Mouse (Mus musculus) adrenal gland, postnatal 36 days (tissue): ENCODE measurements around the gene Ptpn13. TPM values are rescaled to one million over a fixed set of nuclear protein-coding genes. Genes with fewer than 3 reads are reported as not detected.

Experiments
- total RNA-seq, 2 experiments: library from RNA; stranded (reverse); gene quantifications; 2 replicates each; pipeline ENCODE4 v1.2.3; 2021

Ptpn13 gene
- total RNA-seq, 2 experiments from 2014 or later, result 18.7 to 42.8 TPM

Other genes with a start within 250 kb of the Ptpn13 start
- gene Mapk10, start 213.9 kb upstream of the Ptpn13 start, total RNA-seq, result 10 to 100 TPM in 1 of 2 experiments, 1 to 10 TPM in 1; 5.7 to 10.0 TPM
- 1 to 10 TPM; 1.0 to 3.6 TPM for gene Slc10a6, start 204.2 kb downstream of the Ptpn13 start, total RNA-seq
- not detected for gene 1700016H13Rik, start 230.8 kb downstream of the Ptpn13 start, total RNA-seq